Mouse (Mus musculus) heart, postnatal 10 days (tissue): ENCODE results near the gene 9530077C05Rik. TPM values are rescaled to one million over a fixed set of nuclear protein-coding genes. Genes with fewer than 3 reads are reported as not detected.

Experiments
- DNase-seq, 2 experiments: peaks; one replicate each; pipeline ENCODE4 v3.0.0; 2021
- intact Hi-C: fragments of 180-260 bp; cut with DNase I; formaldehyde crosslinking; loops from one replicate; pipeline ENCODE4 v1.15.1; 2025
- total RNA-seq, 2 experiments: library from RNA; stranded (reverse); gene quantifications; 2 replicates each; pipeline ENCODE4 v1.2.3; 2021

The 9530077C05Rik gene
- total RNA-seq, 2 experiments from 2014 or later, result 0.35 to 0.43 TPM

- DNase-seq, result no peak
- intact Hi-C loops, result no loop called here
These were observed 4.9 kb downstream of the 9530077C05Rik start for GRCm38 (mm10) chr9:22416187-22416586.

DNA sequence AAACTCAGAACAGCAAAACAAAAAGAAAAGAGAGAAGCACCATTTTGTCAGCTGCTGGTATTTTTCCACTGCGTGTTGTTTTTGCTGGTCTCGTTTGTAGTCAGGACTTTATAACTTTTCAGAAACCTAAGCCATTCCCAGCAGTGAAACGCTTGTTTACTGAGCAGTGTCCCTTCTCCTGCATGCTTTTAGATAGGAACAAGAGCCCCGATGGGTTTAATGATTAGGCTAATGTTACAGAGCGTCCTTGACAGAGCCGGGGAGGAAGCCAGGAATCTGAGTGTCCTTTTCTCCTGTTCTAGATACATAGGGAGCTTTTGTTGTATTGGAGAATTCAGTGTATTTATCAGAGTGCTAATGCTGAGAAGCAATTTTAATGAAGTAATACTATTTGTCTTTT, 6.2 kb downstream of the 9530077C05Rik start:
- DNase-seq, result no peak

DNA sequence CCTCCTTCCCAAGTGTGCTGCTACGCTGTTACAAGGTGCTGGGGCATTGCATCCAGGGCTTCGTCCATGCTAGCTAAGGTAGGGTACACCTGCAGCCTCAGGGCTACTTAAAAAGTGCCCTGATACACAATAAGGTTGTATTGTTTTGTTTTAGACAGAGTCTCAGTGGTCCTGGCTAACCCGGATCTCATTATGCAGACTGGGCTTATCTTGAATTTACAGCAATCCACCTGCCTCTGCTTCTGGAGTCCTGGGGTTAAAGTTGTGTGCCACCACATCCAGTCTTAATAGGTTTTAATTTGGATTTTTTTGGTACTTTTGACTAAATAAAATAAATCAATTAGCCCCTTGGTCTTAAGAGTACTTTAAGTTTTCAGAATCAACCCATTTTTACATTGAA, 8.6 kb downstream of the 9530077C05Rik start:
- intact Hi-C loops, result no loop called here
- no peak for DNase-seq

More for the DNA sequence above, 6.2 kb downstream of the 9530077C05Rik start:
- intact Hi-C loops, result no loop called here

GRCm38 (mm10) chr9:22420491-22420890, 9.2 kb downstream of the 9530077C05Rik start:
- DNase-seq, result peak; percentile 25 to 27
- intact Hi-C loops, result no loop called here

DNA sequence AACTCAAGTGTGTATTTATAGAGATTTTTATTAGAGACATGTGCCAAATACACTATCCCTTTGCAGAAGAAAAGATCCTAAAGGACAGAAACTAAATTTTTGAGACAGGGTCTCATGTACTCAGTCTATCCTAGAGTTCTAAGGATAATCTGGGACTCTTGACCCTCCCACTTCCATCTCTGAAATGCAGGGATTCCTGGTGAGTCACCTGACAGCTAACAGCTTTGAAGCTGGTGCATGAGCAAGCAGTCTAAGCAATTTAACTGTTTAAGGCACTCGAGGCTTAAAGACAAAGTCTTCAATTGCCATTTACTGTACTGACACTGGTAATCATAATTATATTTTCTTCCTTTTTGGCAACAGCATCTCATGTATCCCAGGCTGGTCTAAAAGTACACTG, 11.2 kb downstream of the 9530077C05Rik start:
- intact Hi-C loops, result no loop called here
- DNase-seq, result no peak

DNA sequence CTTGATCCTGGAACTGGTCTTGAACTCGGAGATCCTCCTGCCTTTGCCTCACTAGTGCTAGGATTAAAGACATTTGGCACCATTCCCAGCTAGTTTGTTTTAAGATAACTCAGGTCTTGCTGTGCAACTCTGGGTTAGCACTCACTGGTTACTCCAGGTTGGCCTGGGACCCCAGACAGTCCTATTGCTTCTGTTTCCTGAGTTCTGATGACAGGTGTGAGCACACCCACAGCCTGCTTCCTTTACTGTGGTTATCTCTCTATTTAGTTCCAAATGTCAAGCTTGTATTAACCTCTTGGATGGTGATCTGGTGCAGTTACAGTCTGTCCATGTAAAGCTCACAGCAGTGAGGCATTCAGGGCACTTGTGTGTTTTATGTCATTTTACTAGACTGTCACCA, 12.2 kb downstream of the 9530077C05Rik start:
- no peak for DNase-seq
- intact Hi-C loops, result no loop called here

DNA sequence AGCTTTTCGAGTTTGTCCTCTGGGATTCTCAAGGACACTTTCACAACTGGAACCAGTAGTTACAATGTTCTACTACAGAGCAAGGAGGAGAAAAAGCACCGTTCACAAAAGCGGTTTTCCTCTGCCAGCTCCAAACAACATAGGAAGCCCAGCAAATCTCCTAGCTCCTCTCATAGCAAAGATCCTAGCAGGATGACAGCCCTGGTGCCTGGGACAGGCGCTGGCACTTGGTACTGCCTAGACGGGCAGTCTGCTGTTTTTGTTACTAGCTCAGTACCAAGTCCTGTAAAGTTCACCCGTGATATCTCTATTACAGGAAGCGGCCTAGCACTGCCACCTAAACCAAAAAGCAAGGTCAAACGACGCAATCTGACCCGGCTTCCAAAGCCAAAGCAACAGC, 12.9 kb downstream of the 9530077C05Rik start:
- no peak for DNase-seq
- intact Hi-C loops, result no loop called here

DNA sequence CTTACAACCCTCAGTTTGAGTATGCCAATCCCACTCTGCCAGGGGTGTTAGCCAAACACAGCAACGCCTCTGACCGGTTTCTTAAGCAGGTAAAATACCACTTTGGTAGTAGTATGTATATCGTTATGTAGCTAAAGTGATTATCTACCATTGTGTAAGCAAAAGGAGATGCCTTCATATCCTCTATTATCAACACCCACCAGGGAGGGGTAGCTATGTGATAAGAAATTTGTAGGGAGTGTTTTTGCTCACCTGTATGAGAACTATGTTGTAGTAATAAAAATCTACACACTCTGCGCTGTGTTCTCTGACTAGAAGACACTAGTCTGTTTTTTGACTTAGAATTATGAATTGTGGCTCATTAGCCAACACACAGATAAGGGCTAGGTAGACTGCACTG, 13.4 kb downstream of the 9530077C05Rik start:
- intact Hi-C loops, result no loop called here

DNA sequence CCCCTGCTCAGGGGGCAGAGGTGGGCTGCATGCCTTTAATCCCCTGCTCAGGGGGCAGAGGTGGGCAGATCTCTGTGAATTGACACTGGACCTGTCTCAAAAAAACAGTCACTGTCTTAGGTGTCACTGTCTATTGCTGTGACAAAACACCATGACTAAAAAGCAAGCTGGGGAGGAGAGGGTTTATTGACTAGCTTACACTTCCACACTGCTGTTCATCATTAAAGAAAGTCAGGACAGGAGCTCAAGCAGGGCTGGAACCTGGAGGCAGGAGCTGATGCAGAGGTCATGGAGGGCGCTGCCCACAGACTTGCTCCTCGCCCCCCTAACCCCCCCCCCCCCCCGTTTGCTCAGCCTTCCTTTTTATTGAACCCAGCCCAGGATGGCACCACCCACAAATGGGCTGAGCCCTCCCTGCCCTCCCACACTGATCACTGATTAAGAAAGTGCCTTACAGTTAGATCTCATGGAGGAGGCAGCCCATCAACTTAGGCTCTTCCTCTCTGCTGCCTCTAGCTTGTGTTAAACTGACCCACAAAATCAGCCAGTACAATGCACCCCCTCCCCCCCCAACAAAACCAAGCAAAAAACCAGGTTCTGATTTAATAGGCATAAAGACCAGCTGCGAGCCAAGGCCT, 16.8 kb downstream of the 9530077C05Rik start:
- DNase-seq, result no peak
- intact Hi-C loops, result no loop called here

More for the DNA sequence above, 13.4 kb downstream of the 9530077C05Rik start:
- no peak for DNase-seq

DNA sequence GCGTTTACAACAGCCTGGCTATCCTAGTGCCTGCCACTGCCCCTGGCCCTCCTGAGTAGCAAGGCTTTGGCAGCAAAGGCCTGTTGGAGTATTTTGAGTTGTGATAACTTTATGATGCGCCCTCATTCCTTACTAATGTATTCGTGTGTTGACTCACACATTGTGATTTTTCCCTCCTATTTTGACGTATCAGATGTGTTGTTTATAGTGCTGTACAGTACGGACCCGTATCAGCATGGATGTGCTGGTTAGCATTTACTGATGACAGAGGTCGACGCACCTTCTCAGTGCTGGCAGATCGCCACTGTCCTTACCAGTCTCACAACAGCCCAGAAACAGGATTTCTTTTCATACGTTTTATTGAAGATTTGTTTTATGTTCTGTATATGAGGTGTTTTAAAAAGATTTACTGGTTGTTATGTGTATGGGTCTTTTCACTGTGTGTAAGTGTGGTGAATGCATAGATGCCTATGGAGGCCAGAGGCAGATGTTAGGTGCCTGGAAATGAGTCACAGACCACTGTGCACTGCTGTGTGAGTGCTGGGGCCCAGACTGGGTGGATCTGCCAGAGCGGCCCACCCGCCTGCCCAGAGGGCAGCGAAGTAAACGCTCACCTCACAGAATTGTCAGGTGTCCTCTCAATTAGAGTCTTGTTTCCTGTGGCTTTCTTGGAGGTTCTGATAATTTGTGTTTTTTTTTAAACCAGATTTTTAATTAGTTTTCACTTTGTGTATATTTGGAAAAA, 17.5 kb downstream of the 9530077C05Rik start:
- intact Hi-C loops, result no loop called here
- no peak for DNase-seq

GRCm38 (mm10) chr9:22429533-22430241, 18.4 kb downstream of the 9530077C05Rik start:
- intact Hi-C loops, result no loop called here
- no peak for DNase-seq

- intact Hi-C loops, result no loop called here
- DNase-seq, result no peak
These were observed 19.1 kb downstream of the 9530077C05Rik start for GRCm38 (mm10) chr9:22430315-22430840.

- intact Hi-C loops, result no loop called here
These were observed 21.9 kb downstream of the 9530077C05Rik start for GRCm38 (mm10) chr9:22433221-22433620.

GRCm38 (mm10) chr9:22434101-22434500, 22.8 kb downstream of the 9530077C05Rik start:
- no peak for DNase-seq
- intact Hi-C loops, result no loop called here

More at GRCm38 (mm10) chr9:22433221-22433620, 21.9 kb downstream of the 9530077C05Rik start:
- no peak for DNase-seq

DNA sequence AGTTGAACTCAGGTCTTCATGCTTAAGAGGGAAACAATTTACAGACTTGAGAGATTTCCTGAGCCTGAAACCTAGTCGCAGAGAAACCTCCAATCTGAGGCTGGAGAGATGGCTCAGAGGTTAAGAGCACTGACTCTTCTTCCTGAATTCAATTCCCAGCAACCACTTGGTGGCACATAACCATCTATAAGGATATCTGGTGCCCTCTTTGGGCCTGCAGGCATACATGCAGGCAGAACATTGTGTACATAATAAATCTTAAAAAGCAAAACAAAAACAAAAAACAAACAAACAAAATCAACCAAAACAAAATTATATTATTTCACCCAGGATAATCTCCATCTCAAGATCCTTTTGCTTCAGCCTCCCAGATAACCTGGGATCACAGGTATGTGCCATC, 27.5 kb downstream of the 9530077C05Rik start:
- intact Hi-C loops, result no loop called here
- DNase-seq, result no peak

DNA sequence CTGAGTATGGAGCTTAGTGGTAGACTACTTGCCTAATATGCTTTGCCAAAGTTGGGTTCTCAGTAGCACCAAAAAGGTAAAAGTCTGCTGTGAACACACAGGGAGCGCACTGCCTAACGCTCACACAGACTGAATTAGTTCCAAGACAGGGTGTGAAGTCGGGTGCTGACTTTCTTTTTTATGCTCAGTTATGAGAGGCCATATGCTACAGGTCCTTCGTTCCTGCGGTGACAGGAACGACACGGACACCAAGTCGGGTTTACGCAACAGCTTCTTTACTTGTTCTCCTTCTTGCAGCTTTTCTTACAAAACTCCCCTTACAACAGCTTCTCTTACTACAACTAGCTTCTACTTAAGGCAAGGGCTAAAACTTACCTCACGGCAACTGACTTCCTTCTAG, 31.8 kb downstream of the 9530077C05Rik start:
- DNase-seq, result no peak
- intact Hi-C loops, result no loop called here

GRCm38 (mm10) chr9:22445123-22445522, 33.8 kb downstream of the 9530077C05Rik start:
- DNase-seq, result no peak
- intact Hi-C loops, result no loop called here

GRCm38 (mm10) chr9:22447213-22447612, 35.9 kb downstream of the 9530077C05Rik start:
- intact Hi-C loops, result no loop called here
- no peak for DNase-seq

DNA sequence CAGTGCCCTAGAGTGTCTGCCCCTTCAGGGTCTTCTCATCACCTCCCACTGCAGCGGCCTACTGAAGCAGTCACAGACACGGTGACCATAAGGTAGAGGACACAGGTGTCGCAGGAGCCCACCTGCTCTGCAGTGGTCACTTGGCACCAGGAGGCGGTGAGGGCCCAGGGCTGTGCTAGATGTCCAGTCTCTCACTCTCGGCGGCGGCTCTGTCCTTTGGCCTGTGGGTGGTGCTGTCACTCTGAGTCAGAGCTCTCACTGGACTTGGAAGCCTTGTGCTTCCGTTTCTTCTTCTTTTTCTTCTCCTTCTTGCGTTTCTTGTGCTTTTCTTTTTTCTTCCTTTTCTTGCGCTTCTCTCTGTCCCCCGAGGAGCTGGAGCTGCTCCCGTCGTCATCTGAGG, 37.1 kb downstream of the 9530077C05Rik start:
- no peak for DNase-seq
- intact Hi-C loops, result no loop called here

DNA sequence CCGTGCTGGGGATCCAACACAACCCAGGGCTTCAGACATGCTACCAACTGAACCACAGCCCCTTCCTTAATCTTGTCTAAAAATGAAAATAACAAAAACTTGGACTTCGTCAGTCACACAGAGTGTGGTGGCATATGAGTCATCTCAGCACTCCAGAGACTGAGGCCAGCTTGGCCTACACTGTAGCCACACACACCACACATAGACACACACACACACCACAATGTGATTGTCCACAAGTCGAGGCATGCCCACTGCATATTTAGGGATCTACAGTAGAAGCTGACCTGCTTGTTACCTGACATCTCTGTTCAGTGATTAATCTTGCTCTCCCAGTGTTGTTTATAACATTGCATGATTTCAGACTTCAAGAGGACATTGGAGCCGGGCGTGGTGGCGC, 37.9 kb downstream of the 9530077C05Rik start:
- DNase-seq, result no peak
- intact Hi-C loops, result no loop called here

- intact Hi-C loops, result no loop called here
- DNase-seq, result no peak
These were observed 41.4 kb downstream of the 9530077C05Rik start for GRCm38 (mm10) chr9:22452697-22453096.
